Mouse (Mus musculus) adrenal gland, postnatal 36 days (tissue): ENCODE measurements around the gene 4833439L19Rik. TPM values are rescaled to one million over a fixed set of nuclear protein-coding genes. Genes with fewer than 3 reads are reported as not detected.

Experiments used
- DNase-seq, 2 experiments: peaks; one replicate each; pipeline ENCODE4 v3.0.0; 2021; ENCODE audit warnings: mixed read lengths in 1 of 2
- microRNA-seq: library from miRNA; unstranded; fragments of <30 nt; microRNA quantifications from one replicate; pipeline ENCODE4 v1.2.0, GENCODE M21; 2021
- total RNA-seq, 2 experiments: library from RNA; stranded (reverse); gene quantifications; 2 replicates each; pipeline ENCODE4 v1.2.3; 2021

The 4833439L19Rik gene
- total RNA-seq, 2 experiments from 2014 or later: 152 to 182 TPM

DNA sequence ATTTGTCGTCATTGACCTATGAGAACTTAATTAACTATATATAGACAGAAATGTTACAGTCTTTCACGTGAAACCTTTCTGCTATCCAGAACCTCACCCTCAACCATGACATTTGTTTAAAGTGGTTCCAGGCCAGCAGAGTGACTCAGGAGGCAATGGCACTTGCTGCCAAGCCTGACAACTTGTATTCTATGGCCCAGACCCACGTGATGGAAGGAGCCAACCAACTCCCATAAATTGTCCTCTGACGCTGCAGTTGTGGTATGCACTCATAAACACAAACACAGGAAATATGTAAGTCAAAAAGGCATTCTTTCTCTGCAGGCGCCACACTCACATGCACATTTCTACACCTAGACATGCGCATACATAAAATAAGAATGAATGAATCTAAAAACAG lies 38.1 kb downstream of the 4833439L19Rik start:
- DNase-seq: peak; percentile 71 to 74

DNA sequence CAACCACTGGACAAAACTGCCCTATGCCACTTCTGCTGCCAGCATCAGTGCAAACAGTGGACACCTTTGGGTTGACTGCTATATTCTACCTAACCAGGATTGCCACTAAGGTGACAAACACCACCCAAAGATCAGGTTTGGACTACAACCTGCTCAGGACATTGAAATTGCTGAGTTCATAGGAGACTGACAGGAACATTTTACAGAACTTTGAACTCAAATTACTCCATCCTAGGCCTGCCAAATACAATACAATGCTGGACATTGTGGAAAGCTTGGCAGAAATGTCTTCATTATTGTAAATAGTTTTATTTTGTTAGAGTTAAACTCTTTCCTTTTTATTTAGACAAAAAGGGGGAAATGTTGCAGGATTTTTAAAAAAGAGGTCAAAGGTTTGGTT lies 44.1 kb downstream of the 4833439L19Rik start:
- DNase-seq: no peak

DNA sequence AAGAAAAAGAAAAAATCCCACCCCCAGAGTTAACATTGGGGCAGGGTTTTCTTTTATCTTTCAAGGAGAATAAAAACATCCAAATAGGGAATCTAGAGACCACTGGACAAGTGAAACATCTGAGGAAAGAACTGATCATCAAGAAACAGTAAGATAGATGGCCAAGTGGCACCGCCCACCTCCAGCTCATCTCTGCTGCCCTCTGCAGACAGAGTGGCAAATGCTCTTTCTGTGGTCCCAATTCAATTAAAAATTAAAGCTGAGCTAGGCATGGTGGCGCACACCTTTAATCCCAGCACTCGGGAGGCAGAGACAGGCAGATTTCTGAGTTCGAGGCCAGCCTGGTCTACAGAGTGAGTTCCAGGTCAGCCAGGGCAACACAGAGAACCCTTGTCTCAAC lies 45.0 kb downstream of the 4833439L19Rik start:
- DNase-seq: peak; percentile 23 to 61

DNA sequence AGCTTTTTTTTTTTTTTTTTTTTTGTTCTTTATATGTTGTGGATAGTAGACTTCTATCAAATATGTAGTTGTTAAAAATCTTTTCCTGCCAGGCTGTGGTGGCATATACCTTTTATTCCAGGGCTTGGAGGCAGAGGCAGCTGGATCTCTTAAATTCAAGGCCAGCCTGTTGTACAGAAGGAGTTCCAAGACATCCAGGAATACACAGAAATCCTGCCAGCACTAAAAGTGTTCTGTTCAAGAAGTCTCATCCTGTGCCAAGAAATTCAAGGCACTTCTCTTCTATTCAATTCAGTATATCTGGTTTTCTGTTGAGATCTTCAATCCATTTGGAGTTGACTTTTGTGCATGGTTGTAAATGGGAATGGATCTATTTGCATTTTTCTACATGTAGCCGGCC lies 59.3 kb downstream of the 4833439L19Rik start:
- no peak for DNase-seq

DNA sequence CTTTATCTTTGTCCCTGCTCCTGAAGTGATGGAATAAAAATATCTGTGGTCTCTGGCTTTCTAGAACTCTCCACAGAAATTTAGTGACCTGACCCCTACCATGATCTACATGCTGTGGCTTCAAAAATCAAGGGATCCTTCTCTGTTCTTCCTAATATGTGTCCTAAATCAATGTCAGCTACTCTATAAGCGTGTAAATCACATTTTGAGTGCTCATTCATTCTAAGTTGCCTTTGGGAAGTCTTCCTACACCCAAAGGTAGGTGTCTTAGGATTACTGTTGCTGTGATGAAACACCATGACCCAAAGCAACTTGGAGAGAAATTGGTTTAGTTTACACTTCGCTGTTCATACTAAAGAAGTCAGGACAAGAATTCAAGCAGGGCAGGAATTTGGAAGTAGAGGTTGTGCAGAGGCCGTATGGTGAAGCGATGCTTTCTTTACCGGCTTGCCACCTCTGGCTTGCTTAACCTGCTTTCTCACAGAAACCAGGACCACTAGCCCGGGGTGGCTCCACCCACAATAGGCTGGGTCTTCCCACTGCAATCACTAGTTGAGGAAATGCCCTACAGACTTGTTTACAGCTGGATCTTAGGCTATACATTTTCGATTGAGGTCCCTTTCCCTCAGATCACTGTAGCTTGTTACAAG lies 60.5 kb downstream of the 4833439L19Rik start:
- DNase-seq: peak in 1 of 2 experiments; percentile 12

DNA sequence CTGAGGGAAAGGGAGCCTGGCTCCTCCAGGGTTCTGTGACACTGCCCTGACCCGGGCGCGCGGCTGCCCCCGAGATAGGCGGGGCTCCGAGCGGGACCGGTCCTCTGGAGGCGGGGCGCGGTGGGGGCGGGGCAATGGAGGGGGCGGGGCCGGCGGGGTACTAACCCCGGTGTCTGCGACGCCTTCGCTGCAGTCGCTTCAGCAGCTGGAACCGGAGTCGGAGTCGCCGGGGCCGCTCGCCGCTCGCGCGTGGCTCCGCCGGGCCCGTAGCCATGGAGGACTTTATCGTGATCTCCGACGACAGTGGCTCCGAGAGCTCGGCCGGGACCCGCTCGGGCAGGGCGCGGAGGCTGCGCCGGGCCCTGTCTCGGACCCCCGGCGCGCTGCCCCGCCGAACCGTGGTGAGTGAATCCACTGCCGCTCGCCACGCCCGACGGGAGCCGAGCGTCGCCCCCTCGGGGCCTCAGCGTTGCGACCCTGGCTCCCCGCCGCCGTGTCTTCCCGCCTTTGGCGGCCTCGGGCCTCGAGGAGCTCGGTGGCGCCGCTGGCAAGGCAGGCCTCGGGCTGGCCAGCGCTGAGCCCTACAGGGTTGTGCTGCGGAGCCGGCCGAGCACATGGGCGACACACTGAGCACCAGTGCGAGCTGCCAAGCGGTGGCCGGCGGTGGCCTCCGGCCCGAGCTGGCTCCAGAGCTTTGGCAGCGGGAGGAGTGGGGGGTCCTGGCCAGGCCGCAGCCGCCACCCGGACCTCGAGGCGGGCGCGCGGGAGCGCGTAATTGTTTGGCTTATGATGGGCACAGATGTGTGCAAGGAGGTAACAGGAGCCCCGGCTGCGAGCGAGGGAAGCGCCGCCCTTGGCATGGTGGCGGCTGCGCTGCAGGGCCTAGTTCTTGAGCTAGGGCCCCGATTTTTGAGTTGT lies 61.4 kb downstream of the 4833439L19Rik start, which contains the start of gene Simc1:
Simc1 (plus strand) TSS at position 176 of the 918 bp plus-strand sequence.
- DNase-seq: peak; percentile 87 to 92

DNA sequence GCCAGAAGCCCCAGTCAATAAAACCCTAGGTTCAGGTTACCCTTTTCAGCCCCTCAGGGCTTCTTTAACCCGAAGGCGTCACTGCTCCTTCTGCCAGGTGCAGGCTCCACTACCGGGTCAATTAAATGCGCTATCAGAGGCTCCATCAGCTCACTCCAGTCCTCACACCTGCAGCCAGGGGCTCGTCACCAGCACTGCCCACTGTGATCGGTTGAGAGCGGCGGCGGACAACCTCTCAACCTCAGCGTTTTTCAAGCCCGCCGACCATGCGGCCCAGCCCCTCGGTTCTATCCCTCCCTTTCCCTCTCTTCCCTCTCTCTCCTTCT lies 62.0 kb downstream of the 4833439L19Rik start:
- DNase-seq: no peak

DNA sequence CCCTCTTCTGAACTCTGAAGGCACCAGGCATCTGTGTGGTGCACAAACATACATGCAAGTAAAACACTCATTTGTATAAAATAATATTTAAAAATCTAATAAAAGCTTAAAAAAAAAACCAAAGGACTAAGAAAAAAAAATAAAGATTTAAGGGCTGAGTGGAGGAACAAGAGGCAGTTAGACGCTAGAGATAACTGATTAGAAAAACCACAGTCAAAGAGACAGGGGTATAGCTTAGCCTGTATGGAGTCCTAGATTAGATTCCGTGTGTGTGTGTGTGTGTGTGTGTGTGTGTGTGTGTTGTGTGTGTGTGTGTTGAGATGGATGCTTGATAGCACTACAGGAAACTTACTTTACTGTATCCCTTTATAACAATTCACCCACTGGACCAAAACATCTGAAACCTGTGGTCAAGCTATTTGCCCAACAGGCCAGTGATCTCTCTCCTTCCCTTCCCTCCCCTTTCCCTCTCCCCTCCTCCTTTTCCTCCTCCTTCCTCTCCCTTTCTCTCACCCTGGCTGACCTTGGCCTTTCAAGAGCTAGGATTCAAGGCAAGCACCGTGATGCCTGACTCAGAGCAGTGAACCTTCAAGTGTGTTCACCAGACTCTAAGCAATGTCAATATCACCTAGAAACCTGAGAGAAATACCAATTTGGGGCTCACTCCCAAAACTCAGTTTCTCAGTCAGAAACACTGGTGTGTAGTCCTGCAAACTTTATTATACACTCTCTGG lies 63.1 kb downstream of the 4833439L19Rik start:
- peak; percentile 52 to 67 for DNase-seq

DNA sequence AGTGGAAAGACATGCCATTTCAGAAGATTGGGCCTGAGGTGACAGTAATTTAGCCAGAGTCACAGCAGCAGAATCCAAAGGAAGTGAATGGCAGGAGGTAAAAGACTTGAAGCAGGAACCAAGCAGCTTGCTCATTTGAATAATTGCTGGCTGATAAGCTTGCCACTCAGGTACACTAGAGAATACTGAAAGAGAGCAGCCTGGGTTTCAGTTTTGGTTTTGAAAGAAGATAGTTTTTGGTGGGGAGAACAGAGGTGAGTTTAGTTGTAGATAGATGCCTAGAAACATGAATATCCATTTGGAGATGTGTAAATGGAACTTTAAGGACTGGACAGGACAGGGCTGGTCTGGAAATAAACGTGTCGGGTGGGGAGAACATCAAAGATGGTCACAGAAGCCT lies 63.9 kb downstream of the 4833439L19Rik start:
- DNase-seq: no peak

Small RNA genes lying within 50 kb of the gene (microRNA-seq; reads per million reads assigned to microRNA genes)
- gene Gm24195: not detected

Other genes starting within 250 kb of the 4833439L19Rik start
- 10 to 100 TPM; 17.9 to 18.6 TPM for gene Cplx2, start 194.1 kb downstream of the 4833439L19Rik start, total RNA-seq
- 10 to 100 TPM; 43.0 to 47.3 TPM for gene Thoc3, start 96.6 kb downstream of the 4833439L19Rik start, total RNA-seq
- gene Simc1, start 61.7 kb downstream of the 4833439L19Rik start, total RNA-seq: 10 to 100 TPM; 12.8 to 19.5 TPM
- 10 to 100 TPM; 55.4 to 58.9 TPM for gene Arl10, start 9.6 kb upstream of the 4833439L19Rik start, total RNA-seq
- gene Nop16, start 24.7 kb upstream of the 4833439L19Rik start, total RNA-seq: 10 to 100 TPM; 50.7 to 79.1 TPM
- gene Higd2a, start 24.8 kb upstream of the 4833439L19Rik start, total RNA-seq: 100 to 1,000 TPM; 232 to 258 TPM
- 100 to 1,000 TPM in 1 of 2 experiments, 10 to 100 TPM in 1; 79.2 to 155 TPM for gene Cltb, start 45.9 kb upstream of the 4833439L19Rik start, total RNA-seq
- gene Faf2, start 56.3 kb upstream of the 4833439L19Rik start, total RNA-seq: 10 to 100 TPM; 74.4 to 84.7 TPM
- 100 to 1,000 TPM; 107 to 120 TPM for gene Rnf44, start 128.5 kb upstream of the 4833439L19Rik start, total RNA-seq
- not detected for gene Cdhr2, start 136.0 kb upstream of the 4833439L19Rik start, total RNA-seq
- 1 to 10 TPM; 2.9 to 3.1 TPM for gene Gprin1, start 184.4 kb upstream of the 4833439L19Rik start, total RNA-seq
- gene Sncb, start 201.2 kb upstream of the 4833439L19Rik start, total RNA-seq: 1 to 10 TPM; 1.1 to 1.9 TPM
- gene Eif4e1b, start 218.6 kb upstream of the 4833439L19Rik start, total RNA-seq: not detected
- gene Tspan17, start 223.9 kb upstream of the 4833439L19Rik start, total RNA-seq: 10 to 100 TPM; 24.0 to 33.4 TPM